Mouse (Mus musculus) gastrocnemius, postnatal 10 days (tissue): ENCODE measurements around the gene Cbr1. TPM values are rescaled to one million over a fixed set of nuclear protein-coding genes. Genes with fewer than 3 reads are reported as not detected.
"Not testable (repeated sequence)": the region's sequence is repeated elsewhere in the genome, so short reads cannot be mapped to it uniquely, and the experiment has no call there.

Source experiments
- DNase-seq: peaks from one replicate; pipeline ENCODE4 v3.0.0; 2021; ENCODE audit warnings: mixed read lengths
- total RNA-seq, 2 experiments: library from RNA; stranded (reverse); gene quantifications; 2 replicates each; pipeline ENCODE4 v1.2.3; 2021

The Cbr1 gene
- total RNA-seq, 2 experiments from 2014 or later: 20.4 to 22.7 TPM

DNA sequence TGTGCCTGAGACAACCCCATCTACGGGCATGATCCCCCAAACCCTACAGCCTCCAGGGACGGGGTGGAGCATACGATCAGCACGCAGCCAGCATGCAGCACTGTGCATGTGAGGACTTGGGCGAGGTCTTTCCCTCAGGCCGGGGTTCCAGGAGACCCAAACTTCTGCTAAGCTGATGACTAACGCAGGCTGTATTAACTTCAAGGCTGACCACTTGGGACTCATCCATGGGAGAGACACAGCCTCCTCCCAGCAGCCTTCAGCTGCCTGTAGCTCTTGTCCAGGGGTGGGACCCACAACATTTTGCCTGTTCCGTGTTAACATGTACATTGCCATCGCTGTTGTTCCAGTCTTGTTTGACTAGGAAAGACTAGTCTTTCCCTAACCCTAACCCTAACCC is 8.1 kb upstream of the Cbr1 start:
- DNase-seq: no peak

DNA sequence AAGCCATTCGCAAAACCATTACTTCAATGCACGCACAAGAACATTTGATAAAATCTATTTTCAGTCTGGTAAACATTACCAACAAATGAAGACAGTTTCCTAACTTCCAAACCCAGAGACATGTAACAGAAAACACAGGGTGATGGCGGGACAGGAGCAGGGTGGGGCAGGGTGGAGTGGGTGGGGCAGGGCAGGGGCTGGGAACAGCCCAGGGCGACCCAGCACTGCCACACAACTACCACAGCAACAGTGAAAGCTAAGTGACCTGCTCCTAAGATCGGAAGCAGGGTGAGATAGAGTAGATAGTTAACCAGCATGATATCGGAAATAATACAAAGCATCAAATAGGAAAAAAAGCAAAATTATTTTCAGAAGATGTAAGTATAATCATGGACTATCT is 6.2 kb upstream of the Cbr1 start:
- no peak for DNase-seq

DNA sequence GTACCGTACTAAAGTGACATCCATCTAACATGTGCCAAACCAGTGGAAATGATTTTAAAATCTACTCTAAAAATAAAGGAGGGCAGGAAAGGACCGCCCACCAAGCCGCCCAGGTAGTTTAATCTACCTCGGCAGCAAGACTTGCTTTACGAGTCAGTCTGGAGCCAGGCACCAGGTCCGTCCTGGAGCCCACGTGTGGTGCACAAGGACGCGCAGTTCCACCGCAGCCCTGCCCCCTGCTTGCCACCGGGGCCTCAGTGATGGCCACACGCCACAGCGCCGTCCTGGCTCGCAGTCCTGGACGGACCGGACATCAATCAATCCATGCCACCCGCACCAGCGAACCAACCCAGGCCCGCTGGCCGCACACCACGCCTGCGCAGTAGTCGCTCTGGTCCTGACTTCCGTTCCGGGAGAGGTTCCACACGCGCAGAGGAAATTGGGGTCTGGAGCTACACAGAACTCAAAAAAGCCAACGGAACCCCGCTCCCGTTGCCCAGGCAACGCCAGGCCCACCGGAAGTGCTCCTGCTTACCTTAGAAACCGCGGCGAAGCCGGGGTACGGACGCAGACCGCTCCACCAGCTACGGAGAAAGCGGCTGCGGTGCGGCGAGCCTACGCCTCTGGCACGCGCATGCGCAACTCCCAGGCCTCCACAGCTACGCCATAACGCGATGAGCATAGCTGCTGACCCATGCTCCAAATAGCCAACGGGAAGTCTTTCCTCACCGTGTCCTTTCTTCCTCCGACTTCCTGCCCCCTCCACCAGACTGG is 2.0 kb upstream of the Cbr1 start, which contains the start of gene Setd4:
Setd4 (minus strand) TSS at position 625 of the 774 bp plus-strand sequence.
- peak; percentile 94 for DNase-seq

DNA sequence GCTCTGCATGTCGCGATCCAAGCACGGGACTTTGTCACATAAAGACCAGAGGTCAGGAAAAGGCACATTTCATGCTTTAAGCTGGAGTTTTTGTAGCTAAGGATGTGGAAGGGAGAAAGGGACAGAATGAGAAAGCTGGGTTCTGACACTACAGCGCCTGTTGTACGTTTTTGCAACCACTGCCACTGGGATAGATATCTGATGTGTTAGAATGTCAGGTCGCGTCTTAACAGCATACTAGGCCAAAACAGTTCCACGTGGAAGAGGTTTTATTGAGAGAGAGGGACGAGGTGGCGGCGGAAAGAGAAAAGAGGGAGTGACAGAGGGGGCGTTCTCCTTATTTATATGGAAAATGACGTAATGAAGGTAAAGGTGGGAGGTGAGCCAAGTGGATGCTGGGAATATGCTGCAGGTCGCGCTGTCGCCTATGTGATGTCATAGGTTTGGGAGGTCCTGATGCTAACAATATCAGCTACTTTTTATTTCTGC is 1.1 kb upstream of the Cbr1 start:
- DNase-seq: no peak

DNA sequence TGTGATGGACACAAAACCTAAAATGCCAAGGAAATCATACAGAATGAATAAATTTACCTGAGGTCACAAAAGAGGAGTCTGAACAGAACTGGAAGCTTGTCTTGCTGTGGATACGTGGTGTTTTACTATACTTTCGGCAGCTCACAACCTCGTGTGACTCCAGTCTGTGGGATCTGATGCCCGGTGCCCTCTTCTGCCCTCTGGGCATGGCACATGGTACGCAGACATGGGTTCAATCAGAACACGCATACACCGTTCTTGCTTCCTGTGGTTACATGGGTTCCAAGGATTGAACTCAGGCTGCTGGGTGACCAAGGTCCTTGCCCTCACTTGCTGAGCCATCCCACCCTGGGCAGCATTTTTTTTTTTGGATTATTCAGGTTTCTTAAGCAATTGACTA is 493 bp downstream of the Cbr1 start:
- DNase-seq: no peak

DNA sequence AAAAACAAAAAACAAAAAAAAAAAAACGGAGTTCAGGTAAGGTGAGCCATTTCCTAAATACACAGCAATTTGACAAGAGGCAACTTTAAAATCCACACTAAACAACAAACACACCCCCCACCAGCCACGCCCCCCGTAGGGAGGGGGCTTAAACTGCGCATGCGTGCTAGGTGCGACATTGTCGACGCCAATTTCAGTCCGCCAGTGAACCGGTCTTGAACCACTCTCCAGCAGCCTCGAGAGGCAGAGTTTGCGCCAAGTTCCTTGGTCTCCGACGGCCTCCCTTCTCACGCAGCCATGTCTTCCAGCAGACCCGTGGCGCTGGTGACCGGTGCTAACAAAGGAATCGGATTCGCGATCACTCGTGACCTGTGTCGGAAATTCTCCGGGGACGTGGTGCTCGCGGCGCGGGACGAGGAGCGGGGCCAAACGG is 2.0 kb downstream of the Cbr1 start:
- DNase-seq: peak; percentile 82

DNA sequence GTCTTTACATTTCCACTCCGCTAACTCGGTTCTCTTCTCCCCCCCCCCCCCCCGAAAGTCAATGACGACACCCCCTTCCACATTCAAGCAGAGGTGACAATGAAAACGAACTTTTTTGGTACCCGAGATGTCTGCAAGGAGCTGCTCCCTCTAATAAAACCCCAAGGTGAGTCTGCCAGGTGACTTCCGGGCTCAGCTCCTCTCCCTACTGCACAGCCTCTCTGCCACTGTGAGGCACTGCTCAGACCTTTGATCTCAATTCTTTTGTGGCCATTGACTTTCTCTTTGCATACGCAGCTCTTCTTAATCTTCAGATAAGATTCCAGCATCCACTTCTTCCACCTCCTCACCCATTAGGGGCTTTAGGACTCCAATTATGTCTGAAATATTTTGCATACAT is 3.1 kb downstream of the Cbr1 start:
- no peak for DNase-seq

DNA sequence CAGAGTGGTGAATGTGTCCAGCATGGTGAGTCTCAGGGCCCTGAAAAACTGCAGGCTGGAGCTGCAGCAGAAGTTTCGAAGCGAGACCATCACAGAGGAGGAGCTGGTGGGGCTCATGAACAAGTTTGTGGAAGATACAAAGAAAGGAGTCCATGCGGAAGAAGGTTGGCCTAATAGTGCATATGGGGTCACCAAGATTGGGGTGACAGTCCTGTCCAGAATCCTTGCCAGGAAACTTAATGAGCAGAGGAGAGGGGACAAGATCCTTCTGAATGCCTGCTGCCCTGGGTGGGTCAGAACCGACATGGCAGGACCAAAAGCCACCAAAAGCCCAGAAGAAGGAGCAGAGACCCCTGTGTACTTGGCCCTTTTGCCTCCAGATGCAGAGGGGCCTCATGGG is 4.1 kb downstream of the Cbr1 start:
- DNase-seq: no peak

DNA sequence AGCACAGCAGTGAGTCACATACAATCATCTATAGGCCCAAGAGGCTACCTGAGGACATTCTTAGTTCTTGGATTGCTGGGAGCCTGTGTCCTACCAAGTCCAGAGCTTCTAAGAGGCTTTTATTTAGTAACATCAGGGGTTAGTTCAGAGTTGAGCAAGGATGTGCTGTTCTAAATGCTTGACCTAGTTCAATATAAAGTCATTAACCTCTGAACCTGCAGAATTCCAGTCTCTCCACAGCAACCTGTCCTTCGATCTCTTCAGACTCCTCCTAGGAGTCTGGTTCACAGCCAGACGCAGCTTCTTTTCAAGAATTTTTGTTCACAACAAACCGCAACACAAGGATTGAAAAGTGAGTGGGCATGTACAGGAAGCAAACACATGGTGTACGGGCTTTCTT is 5.3 kb downstream of the Cbr1 start:
- no peak for DNase-seq

DNA sequence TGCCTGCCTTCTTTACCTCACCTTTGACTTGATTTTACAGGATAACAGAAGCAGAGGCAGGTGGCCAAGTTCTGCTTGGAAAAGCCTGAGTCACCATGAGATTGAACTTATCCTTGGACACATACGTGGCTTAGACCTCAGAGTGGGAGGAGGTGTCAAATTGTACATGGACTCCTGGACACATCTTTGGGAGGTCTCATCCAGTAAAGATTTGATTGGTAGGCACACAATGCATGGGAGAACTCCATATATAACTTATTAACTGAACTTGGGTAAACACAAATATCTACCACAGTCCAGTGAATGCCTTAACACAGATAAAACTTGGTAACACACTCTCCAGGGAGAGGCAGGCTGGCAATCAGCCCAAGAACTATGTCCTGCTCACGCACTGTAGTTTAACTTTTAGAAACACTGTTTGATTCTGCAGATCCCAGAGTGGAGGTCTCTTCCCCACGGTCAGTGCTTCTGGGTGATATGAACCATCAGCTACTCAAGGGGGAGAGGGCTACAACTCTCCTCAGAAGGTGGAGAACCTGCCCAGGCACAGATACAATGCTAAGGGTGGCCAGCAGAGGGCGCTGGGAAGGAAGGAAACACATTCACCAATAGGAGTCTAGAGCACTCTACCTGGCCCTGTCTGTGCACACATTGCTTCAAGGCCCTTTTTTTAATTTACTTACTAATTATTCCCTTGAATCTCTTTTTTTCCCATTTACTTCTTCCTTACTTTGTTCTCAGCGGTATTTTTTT is 9.6 kb downstream of the Cbr1 start:
- peak; percentile 76 for DNase-seq

DNA sequence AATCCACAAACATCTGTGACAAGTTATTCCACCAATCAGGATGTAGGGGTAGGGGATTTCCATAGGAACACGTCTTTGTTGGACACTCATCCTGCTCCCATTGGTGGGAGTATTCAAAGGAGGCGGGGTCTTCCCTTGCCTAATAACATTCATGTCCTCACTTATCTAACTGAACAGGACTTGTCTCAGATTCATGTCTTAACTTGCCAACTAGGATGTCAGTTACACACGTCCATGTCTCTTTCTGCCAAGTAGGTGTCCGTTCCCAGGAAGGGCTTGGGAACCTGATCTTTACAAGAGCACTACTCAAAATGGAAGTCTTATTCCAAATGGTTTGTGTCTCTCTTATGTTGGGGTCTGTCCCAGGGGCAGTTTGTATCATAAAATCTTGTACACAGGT is 18.1 kb downstream of the Cbr1 start:
- not testable (repeated sequence) for DNase-seq

DNA sequence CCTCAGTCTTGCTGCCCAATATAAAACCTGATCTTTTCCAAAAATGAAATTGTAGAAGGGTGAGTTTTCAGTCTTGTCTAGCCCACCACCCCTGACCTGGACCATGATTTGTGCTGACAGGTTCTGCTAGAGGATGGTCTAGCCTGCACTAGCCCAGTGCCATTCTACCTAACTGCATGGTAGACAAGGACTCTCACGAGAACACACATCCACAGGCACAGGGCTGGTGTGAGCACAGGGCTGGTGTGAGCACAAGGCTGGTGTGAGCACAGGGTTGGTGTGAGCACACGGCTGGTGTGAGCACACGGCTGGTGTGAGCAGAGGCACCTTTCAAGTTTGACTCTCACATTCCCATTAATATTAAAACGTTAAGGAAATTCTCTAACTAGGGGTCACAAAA is 19.0 kb downstream of the Cbr1 start:
- DNase-seq: no peak

DNA sequence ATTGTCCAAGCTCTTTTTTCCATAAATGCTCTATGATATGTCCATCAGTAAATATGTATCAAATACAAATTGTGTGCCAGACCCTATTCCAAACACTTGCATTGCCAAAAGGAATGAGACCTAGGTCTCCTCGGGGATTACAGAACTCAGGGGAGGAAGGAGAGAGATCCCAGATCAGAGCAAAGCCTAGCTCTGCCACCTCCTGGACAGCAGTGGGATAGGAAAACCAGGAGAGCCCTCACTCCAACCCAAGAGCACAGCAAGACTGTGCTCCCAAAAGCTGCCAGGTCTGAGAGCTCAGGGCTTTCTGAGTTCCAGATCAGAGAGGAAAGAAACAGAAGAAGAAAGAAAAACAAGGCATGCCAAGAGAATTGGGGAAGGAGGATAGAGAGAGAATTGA is 21.1 kb downstream of the Cbr1 start:
- DNase-seq: peak; percentile 40

DNA sequence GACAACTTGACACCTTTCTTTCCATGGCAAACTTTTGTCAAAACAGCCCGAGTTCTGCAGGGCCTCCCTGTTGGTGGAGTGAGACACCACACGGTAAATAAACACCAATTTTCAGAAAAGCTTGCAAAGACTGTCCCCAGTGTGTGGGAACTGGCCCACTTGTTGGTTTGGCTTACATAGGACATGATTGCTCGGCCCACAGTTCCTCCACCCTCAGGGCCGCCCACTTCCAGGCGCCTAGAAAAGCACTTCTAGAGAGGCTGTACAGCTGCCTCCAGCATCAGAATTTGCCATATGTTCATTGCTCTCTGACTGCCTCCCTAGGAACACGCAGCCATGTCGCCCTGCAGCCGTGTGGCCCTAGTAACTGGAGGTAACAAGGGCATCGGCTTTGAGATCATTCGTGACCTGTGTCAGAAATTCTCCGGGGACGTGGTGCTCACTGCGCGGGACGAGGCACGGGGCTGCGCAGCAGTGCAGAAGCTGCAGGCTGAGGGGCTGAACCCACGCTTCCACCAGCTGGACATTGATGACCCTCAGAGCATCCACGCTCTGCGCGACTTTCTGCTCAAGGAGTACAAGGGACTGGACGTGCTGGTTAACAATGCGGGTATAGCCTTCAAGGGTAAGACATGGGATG is 22.2 kb downstream of the Cbr1 start, which contains the start of gene Gm5678:
Gm5678 (plus strand) TSS at position 337 of the 640 bp plus-strand sequence.
- no peak for DNase-seq

DNA sequence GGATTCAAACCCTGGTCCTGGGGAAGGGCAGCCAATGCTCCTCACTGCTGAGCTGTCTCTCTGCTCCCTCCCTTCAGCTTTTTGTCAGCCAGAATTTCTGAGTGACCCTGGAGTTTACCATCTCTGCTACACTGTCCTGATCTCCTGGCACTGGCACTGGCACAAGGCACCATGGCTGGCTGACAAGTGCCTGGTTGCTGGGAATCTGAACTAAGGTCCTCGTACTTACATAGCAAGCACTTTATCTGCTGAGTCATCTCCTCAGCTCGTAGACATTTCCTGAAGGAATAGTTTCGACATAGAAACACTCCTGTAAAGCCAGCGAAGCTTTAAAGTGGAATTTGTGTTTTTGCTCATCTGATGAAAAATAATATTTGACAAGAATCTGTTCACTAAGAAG is 38.4 kb downstream of the Cbr1 start:
- DNase-seq: no peak

DNA sequence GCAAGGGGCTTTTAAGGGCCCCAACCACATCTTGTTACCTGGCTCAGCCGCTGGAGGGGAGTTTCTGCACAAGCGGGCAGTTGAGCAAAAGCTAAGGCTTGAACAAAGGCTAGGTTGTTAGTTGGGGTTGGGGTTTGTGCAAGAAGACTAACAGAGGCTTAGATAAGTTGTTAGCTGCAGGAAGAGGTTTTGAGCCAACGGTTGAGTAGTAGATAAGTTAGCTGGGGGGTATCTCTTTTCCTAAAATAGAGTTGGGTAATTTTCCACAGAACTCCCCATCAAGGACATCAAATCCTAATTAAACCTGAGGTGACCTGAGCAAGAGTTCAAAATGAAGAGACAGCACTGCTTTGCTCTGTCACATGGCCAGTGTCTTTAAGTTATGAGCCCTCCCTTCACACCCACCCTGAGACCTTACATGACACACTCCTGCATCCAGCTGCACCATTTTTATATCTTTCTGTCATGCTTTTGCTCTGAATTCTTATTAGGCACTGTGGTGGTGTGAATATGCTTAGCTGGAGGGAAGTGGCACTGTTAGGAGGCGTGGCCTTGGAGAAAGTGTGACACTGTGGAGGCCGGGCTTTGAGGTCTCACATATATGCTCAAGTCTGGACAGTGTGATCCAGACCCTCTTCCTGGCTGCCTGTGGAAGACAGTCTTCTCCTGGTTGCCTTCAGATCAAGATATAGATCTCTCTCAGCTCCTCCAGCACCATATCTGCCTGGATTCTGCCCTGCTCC is 43.0 kb downstream of the Cbr1 start:
- no peak for DNase-seq

Other genes starting within 250 kb of the Cbr1 start
- 1 to 10 TPM; 1.7 to 3.2 TPM for gene Setd4, start 1.8 kb upstream of the Cbr1 start, total RNA-seq
- 1 to 10 TPM; 1.3 to 1.8 TPM for gene Gm5678, start 22.2 kb downstream of the Cbr1 start, total RNA-seq
- 1 to 10 TPM; 3.5 to 6.3 TPM for gene Cbr3, start 77.4 kb downstream of the Cbr1 start, total RNA-seq
- gene Dop1b, start 106.1 kb downstream of the Cbr1 start, total RNA-seq: 10 to 100 TPM; 34.7 to 37.7 TPM
- 10 to 100 TPM; 24.5 to 32.8 TPM for gene Morc3, start 226.3 kb downstream of the Cbr1 start, total RNA-seq